ENCODE assay signal across 17 mouse cellular contexts in the genomic region with DNA sequence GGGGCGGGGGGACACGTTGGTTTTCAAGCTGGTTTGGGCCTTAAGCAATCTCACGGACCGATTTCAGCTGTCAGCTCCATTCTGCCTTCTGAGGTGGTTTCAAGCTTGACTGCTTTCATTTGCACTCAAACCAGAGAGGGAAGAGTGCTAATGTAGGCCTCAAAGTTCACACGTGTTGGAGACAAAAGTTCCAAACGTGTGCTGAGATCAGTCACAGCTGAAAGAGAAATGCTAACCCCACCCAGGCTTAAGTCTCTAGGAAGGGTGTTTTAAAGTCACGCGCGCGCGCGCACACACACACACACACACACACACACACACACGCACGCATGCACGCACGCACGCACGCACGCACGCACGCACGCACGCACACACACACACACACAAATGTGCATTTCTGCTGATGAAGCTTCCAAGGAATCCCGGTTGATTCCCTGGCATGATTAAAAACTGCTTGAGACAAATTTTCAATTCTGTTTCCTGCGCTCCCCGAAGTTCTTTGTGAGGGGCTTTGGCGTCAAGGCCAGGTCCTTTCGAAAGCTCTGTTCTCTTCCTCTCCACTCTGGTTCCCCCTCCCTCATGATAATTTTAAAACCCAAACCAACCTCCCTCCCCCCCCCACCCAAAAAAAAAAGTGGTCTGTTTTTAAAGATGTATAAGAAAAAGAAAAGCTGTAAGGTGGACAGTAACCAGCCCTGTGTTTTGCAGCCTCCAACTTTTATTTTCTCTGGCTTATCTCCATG. TPM values are rescaled to one million over a fixed set of nuclear protein-coding genes. Genes with fewer than 3 reads are reported as not detected.
DNase-seq lines count a peak whose midpoint lies in the region; ATAC-seq and TF ChIP-seq lines count a peak whose summit lies in the region.
"Had no signal": no experiment of that assay in that cellular context is flagged by ENCODE, and none has a peak within 500 bp of the region (broad histone marks: within the 10 kb centered on the region; RNA-seq: fewer than 3 reads in every experiment).

No protein-coding gene starts in this region.

- no peaks in the 10 kb centered on the region for H3K36me3 ChIP-seq in forebrain, embryonic 10.5 days (replicated peaks)
- no peaks in the 10 kb centered on the region for H3K36me3 ChIP-seq in forebrain, embryonic 15.5 days
- no peaks in the 10 kb centered on the region for H3K36me3 ChIP-seq in liver, postnatal 0 days (replicated peaks; ENCODE audit: insufficient read depth, low read length)
- no peaks in the 10 kb centered on the region for H3K36me3 ChIP-seq in liver, embryonic 11.5 days (ENCODE audit: control insufficient read depth, insufficient read depth, low read length)
- H3K36me3 ChIP-seq in hindbrain, postnatal 0 days (ENCODE audit: insufficient read depth, low read length) = no peaks in the 10 kb centered on the region
- H3K36me3 ChIP-seq: embryonic facial prominence, embryonic 10.5 days; limb, embryonic 13.5 days; lung, embryonic 15.5 days had no signal

- H3K27ac ChIP-seq in forebrain, embryonic 10.5 days = peak overlapping the region; percentile 26; the same call in 1 of the 2 replicates
- no peak overlapping the region for H3K27ac ChIP-seq in forebrain, embryonic 15.5 days (replicated peaks)
- H3K27ac ChIP-seq in liver, postnatal 0 days (ENCODE audit: low read depth) = 0 out of 2 replicates have a peak overlapping the region, but pooled peaks have one; percentile 52
- no peak overlapping the region for H3K27ac ChIP-seq in liver, embryonic 11.5 days (ENCODE audit: low read depth, low read length)
- H3K27ac ChIP-seq in hindbrain, postnatal 0 days = no peak overlapping the region
- H3K27ac ChIP-seq: embryonic facial prominence, embryonic 10.5 days; limb, embryonic 13.5 days; lung, embryonic 15.5 days had no signal

- TF ChIP-seq CTCF in liver, postnatal 0 days (IDR thresholded peaks at IDR 0.05; ENCODE audit: low read depth) = no peak
- no peak for TF ChIP-seq CTCF in hindbrain, postnatal 0 days (IDR thresholded peaks at IDR 0.05; ENCODE audit: low read depth)

- WGBS in forebrain, embryonic 10.5 days = 74% methylated on average over 28 of the region's 28 CpGs
- 64% methylated on average over 28 of the region's 28 CpGs for WGBS in forebrain, embryonic 15.5 days
- WGBS in liver, postnatal 0 days (ENCODE audit: insufficient replicate concordance) = 75% methylated on average over 28 of the region's 28 CpGs
- 80% methylated on average over 28 of the region's 28 CpGs for WGBS in liver, embryonic 11.5 days
- WGBS in hindbrain, postnatal 0 days = 67% methylated on average over 28 of the region's 28 CpGs

- H3K27me3 ChIP-seq in forebrain, embryonic 10.5 days (ENCODE audit: poor library complexity, severe bottlenecking) = peaks cover 86% of the 10 kb centered on the region
- H3K27me3 ChIP-seq in forebrain, embryonic 15.5 days = peaks cover 25% of the 10 kb centered on the region
- no peaks in the 10 kb centered on the region for H3K27me3 ChIP-seq in liver, postnatal 0 days (ENCODE audit: insufficient read depth, low read length)
- H3K27me3 ChIP-seq in liver, embryonic 11.5 days (replicated peaks; ENCODE audit: control insufficient read depth, insufficient read depth, low read length) = no peaks in the 10 kb centered on the region; the same call in 1 of the 2 replicates
- peaks cover 21% of the 10 kb centered on the region; the same call in 1 of the 2 replicates for H3K27me3 ChIP-seq in hindbrain, postnatal 0 days (ENCODE audit: insufficient read depth, low read length)

- no peak overlapping the region for H3K9ac ChIP-seq in forebrain, embryonic 15.5 days (replicated peaks)
- H3K9ac ChIP-seq in liver, postnatal 0 days (replicated peaks) = no peak overlapping the region
- H3K9ac ChIP-seq in liver, embryonic 11.5 days (ENCODE audit: low read depth, low read length) = no peak overlapping the region
- H3K9ac ChIP-seq in hindbrain, postnatal 0 days (replicated peaks; ENCODE audit: low read length) = no peak overlapping the region
- H3K9ac ChIP-seq: limb, embryonic 13.5 days; lung, embryonic 15.5 days had no signal

- no peak for ATAC-seq in forebrain, embryonic 15.5 days (replicated peaks)
- ATAC-seq in liver, postnatal 0 days = no peak
- ATAC-seq in liver, embryonic 11.5 days (replicated peaks; ENCODE audit: low FRiP score) = no peak
- ATAC-seq in hindbrain, postnatal 0 days = no peak

- intact Hi-C loops in left cerebral cortex, postnatal 10 days (cut with DNase I) = no loop called here

- peaks cover 25% of the 10 kb centered on the region for H3K4me1 ChIP-seq in forebrain, embryonic 10.5 days
- H3K4me1 ChIP-seq in forebrain, embryonic 15.5 days = 0 out of 2 replicates have a peak, but pooled peaks cover 10% of the 10 kb centered on the region
- peaks cover 17% of the 10 kb centered on the region for H3K4me1 ChIP-seq in liver, postnatal 0 days (ENCODE audit: insufficient read depth)
- peaks cover 11% of the 10 kb centered on the region for H3K4me1 ChIP-seq in liver, embryonic 11.5 days (replicated peaks; ENCODE audit: control insufficient read depth, insufficient read depth, low read length)
- no peaks in the 10 kb centered on the region for H3K4me1 ChIP-seq in hindbrain, postnatal 0 days (ENCODE audit: insufficient read depth, low read length)
- H3K4me1 ChIP-seq: embryonic facial prominence, embryonic 10.5 days; limb, embryonic 13.5 days; lung, embryonic 15.5 days had no signal

- no peak overlapping the region for H3K4me3 ChIP-seq in forebrain, embryonic 10.5 days
- no peak overlapping the region for H3K4me3 ChIP-seq in forebrain, embryonic 15.5 days
- no peak overlapping the region for H3K4me3 ChIP-seq in liver, postnatal 0 days (ENCODE audit: low read depth, low read length)
- H3K4me3 ChIP-seq in liver, embryonic 11.5 days (ENCODE audit: low read depth, low read length) = no peak overlapping the region
- no peak overlapping the region for H3K4me3 ChIP-seq in hindbrain, postnatal 0 days (ENCODE audit: low read length)
- H3K4me3 ChIP-seq: embryonic facial prominence, embryonic 10.5 days; limb, embryonic 13.5 days; lung, embryonic 15.5 days had no signal

- DNase-seq in forebrain, embryonic 10.5 days (ENCODE audit: extremely low spot score, low spot score) = no peak
- DNase-seq in liver, postnatal 0 days = no peak
- no peak for DNase-seq in liver, embryonic 11.5 days (ENCODE audit: low spot score)
- peak; percentile 85 for DNase-seq in A20 (ENCODE audit: low read depth, low spot score)
- no peak for DNase-seq in hindbrain, postnatal 0 days (ENCODE audit: low spot score)
- DNase-seq in embryo, embryonic 10.5 days (ENCODE audit: low spot score) = no peak
- no peak for DNase-seq in left cerebral cortex, postnatal 10 days (ENCODE audit: extremely low spot score in 1 of 2, low spot score in 2 of 2)
- DNase-seq: cerebellum, adult 8-10 months; gastrocnemius, postnatal 25 days; kidney, adult 2 months; layer of hippocampus, adult 9-11 months had no signal

- H3K9me3 ChIP-seq in forebrain, embryonic 10.5 days = no peaks in the 10 kb centered on the region
- no peaks in the 10 kb centered on the region for H3K9me3 ChIP-seq in forebrain, embryonic 15.5 days
- H3K9me3 ChIP-seq in liver, postnatal 0 days (ENCODE audit: low read length) = no peaks in the 10 kb centered on the region
- no peaks in the 10 kb centered on the region for H3K9me3 ChIP-seq in liver, embryonic 11.5 days (ENCODE audit: control insufficient read depth, low read length)
- H3K9me3 ChIP-seq in hindbrain, postnatal 0 days (ENCODE audit: low read length) = no peaks in the 10 kb centered on the region
- H3K9me3 ChIP-seq: embryonic facial prominence, embryonic 10.5 days; limb, embryonic 13.5 days; lung, embryonic 15.5 days had no signal

- no peak overlapping the region for H3K4me2 ChIP-seq in forebrain, embryonic 15.5 days (replicated peaks)
- no peak overlapping the region for H3K4me2 ChIP-seq in liver, postnatal 0 days (ENCODE audit: low read depth, low read length)
- no peak overlapping the region for H3K4me2 ChIP-seq in liver, embryonic 11.5 days
- H3K4me2 ChIP-seq in hindbrain, postnatal 0 days (ENCODE audit: low read depth, low read length) = peak overlapping the region; percentile 19; the same call in 1 of the 2 replicates
- H3K4me2 ChIP-seq: limb, embryonic 13.5 days; lung, embryonic 15.5 days had no signal

- TF ChIP-seq EP300 in liver, postnatal 0 days (IDR thresholded peaks at IDR 0.05; ENCODE audit: low read depth) = no peak

RNA-seq across cellular contexts. Expression of a gene that starts 23.8 kb away (rescaled TPM):
- 28.6 and 29.0 TPM in 2 replicates for polyA plus RNA-seq in forebrain, embryonic 10.5 days (2016; fragmentation: Nextera tagmentation; extraction: Ambion mirVana)
- polyA plus RNA-seq in forebrain, embryonic 15.5 days (2015; fragmentation: Nextera tagmentation; extraction: Ambion mirVana) = 41.6 and 42.3 TPM in 2 replicates
- polyA plus RNA-seq in liver, postnatal 0 days (2015; fragmentation: Nextera tagmentation; extraction: Ambion mirVana) = 107 and 113 TPM in 2 replicates
- 66.7 and 70.9 TPM in 2 replicates for polyA plus RNA-seq in liver, embryonic 11.5 days (2014; fragmentation: Nextera tagmentation; extraction: Ambion mirVana)
- 18.3 and 20.9 TPM in 2 replicates for total RNA-seq in hindbrain, postnatal 0 days (2014; rRNA removed)
- 49.9 and 51.7 TPM in 2 replicates for polyA plus RNA-seq in hindbrain, postnatal 0 days (2015; fragmentation: Nextera tagmentation; extraction: Ambion mirVana)
- 10 to 100 TPM; 20.9 to 22.0 TPM for total RNA-seq in left cerebral cortex, postnatal 10 days (2021)

RNA-seq across cellular contexts. Expression of a gene that starts 42.8 kb away (rescaled TPM):
- polyA plus RNA-seq in forebrain, embryonic 10.5 days (2016; fragmentation: Nextera tagmentation; extraction: Ambion mirVana) = not detected in 2 replicates
- not detected in 2 replicates for polyA plus RNA-seq in forebrain, embryonic 15.5 days (2015; fragmentation: Nextera tagmentation; extraction: Ambion mirVana)
- not detected in 2 replicates for polyA plus RNA-seq in liver, postnatal 0 days (2015; fragmentation: Nextera tagmentation; extraction: Ambion mirVana)
- polyA plus RNA-seq in liver, embryonic 11.5 days (2014; fragmentation: Nextera tagmentation; extraction: Ambion mirVana) = not detected in 2 replicates
- total RNA-seq in hindbrain, postnatal 0 days (2014; rRNA removed) = not detected in 2 replicates
- not detected in 2 replicates for polyA plus RNA-seq in hindbrain, postnatal 0 days (2015; fragmentation: Nextera tagmentation; extraction: Ambion mirVana)
- not detected for total RNA-seq in left cerebral cortex, postnatal 10 days (2021)
- total RNA-seq: adrenal gland, postnatal 36 days; gastrocnemius, postnatal 25 days had no signal
- polyA plus RNA-seq: embryonic facial prominence, embryonic 10.5 days; heart, postnatal 0 days; kidney, adult 2 months; limb, embryonic 13.5 days; lung, embryonic 15.5 days had no signal

RNA-seq across cellular contexts. Expression of a gene that starts 57.2 kb away (rescaled TPM):
- 4.7 and 5.8 TPM in 2 replicates for polyA plus RNA-seq in forebrain, embryonic 10.5 days (2016; fragmentation: Nextera tagmentation; extraction: Ambion mirVana)
- polyA plus RNA-seq in forebrain, embryonic 15.5 days (2015; fragmentation: Nextera tagmentation; extraction: Ambion mirVana) = 7.7 and 9.6 TPM in 2 replicates
- 25.5 and 26.4 TPM in 2 replicates for polyA plus RNA-seq in liver, postnatal 0 days (2015; fragmentation: Nextera tagmentation; extraction: Ambion mirVana)
- 29.8 and 32.9 TPM in 2 replicates for polyA plus RNA-seq in liver, embryonic 11.5 days (2014; fragmentation: Nextera tagmentation; extraction: Ambion mirVana)
- 4.2 and 7.1 TPM in 2 replicates for total RNA-seq in hindbrain, postnatal 0 days (2014; rRNA removed)
- 14.6 and 14.8 TPM in 2 replicates for polyA plus RNA-seq in hindbrain, postnatal 0 days (2015; fragmentation: Nextera tagmentation; extraction: Ambion mirVana)
- 1 to 10 TPM; 7.9 to 8.9 TPM for total RNA-seq in left cerebral cortex, postnatal 10 days (2021)

Comparison
In these comparisons a context has a peak if more than half of its experiments do, and no peak if none do; other contexts are left out.
1. H3K27ac ChIP-seq: peak in forebrain, embryonic 10.5 days (single experiment) and liver, postnatal 0 days (single experiment); none in forebrain, embryonic 15.5 days (single experiment), liver, embryonic 11.5 days (single experiment) and hindbrain, postnatal 0 days (single experiment).